Mouse (Mus musculus): ENCODE data around the gene Trim17.
"Not testable (repeated sequence)": the region's sequence is repeated elsewhere in the genome, so short reads cannot be mapped to it uniquely, and the experiment has no call there.

Gene Trim17

GRCm38 (mm10) chr11:58949480-58950431, 4.7 kb upstream of the Trim17 start:
- H3K4me1 ChIP-seq (replicated peaks; ENCODE audit: low read depth, low read length), result peaks cover 22% of the 10 kb centered on the region
- no peaks in the 10 kb centered on the region for H3K36me3 ChIP-seq (ENCODE audit: insufficient read depth, low read length)
- H3K9me3 ChIP-seq (ENCODE audit: low read length), result no peaks in the 10 kb centered on the region
- peak overlapping the region; percentile 78 for H3K4me3 ChIP-seq (replicated peaks; ENCODE audit: low read length)
- H3K27me3 ChIP-seq (ENCODE audit: insufficient read depth, low read length), result peaks cover 64% of the 10 kb centered on the region
- TF ChIP-seq CTCF (conservative IDR thresholded peaks at IDR 0.05; ENCODE audit: low read length) (no peak), NANOG (IDR thresholded peaks at IDR 0.05; ENCODE audit: borderline replicate concordance, low read length) (no peak), POU5F1 (IDR thresholded peaks at IDR 0.05; ENCODE audit: borderline replicate concordance, low read length) (no peak)

GRCm38 (mm10) chr11:58951210-58951609, 3.3 kb upstream of the Trim17 start:
- peaks cover 30% of the 10 kb centered on the region for H3K4me1 ChIP-seq (replicated peaks; ENCODE audit: low read depth, low read length)
- TF ChIP-seq NANOG (IDR thresholded peaks at IDR 0.05; ENCODE audit: borderline replicate concordance, low read length) (no peak), POU5F1 (IDR thresholded peaks at IDR 0.05; ENCODE audit: borderline replicate concordance, low read length) (no peak), CTCF (conservative IDR thresholded peaks at IDR 0.05; ENCODE audit: low read length) (no peak)
- no peaks in the 10 kb centered on the region for H3K9me3 ChIP-seq (ENCODE audit: low read length)
- H3K36me3 ChIP-seq (ENCODE audit: insufficient read depth, low read length), result peaks cover 3% of the 10 kb centered on the region; the same call in 1 of the 2 replicates
- no peak overlapping the region for H3K4me3 ChIP-seq (replicated peaks; ENCODE audit: low read length)
- H3K27me3 ChIP-seq (ENCODE audit: insufficient read depth, low read length), result peaks cover 50% of the 10 kb centered on the region

GRCm38 (mm10) chr11:58953351-58954169, 925 bp upstream of the Trim17 start:
- TF ChIP-seq NANOG (IDR thresholded peaks at IDR 0.05; ENCODE audit: borderline replicate concordance, low read length) (no peak), CTCF (conservative IDR thresholded peaks at IDR 0.05; ENCODE audit: low read length) (no peak), POU5F1 (IDR thresholded peaks at IDR 0.05; ENCODE audit: borderline replicate concordance, low read length) (no peak)
- Histone ChIP-seq H3K4me1 (replicated peaks; ENCODE audit: low read depth, low read length) (peaks cover 27% of the 10 kb centered on the region), H3K4me3 (replicated peaks; ENCODE audit: low read length) (peak overlapping the region; percentile 84), H3K9me3 (ENCODE audit: low read length) (no peaks in the 10 kb centered on the region), H3K36me3 (ENCODE audit: insufficient read depth, low read length) (peaks cover 20% of the 10 kb centered on the region), H3K27me3 (ENCODE audit: insufficient read depth, low read length) (peaks cover 51% of the 10 kb centered on the region)

GRCm38 (mm10) chr11:58954170-58954419, 390 bp upstream of the Trim17 start:
- H3K27me3 ChIP-seq (ENCODE audit: insufficient read depth, low read length), result peaks cover 53% of the 10 kb centered on the region
- H3K9me3 ChIP-seq (ENCODE audit: low read length), result not testable (repeated sequence)
- peaks cover 20% of the 10 kb centered on the region for H3K36me3 ChIP-seq (ENCODE audit: insufficient read depth, low read length)
- H3K4me1 ChIP-seq (replicated peaks; ENCODE audit: low read depth, low read length), result peaks cover 27% of the 10 kb centered on the region
- peak overlapping the region; percentile 84 for H3K4me3 ChIP-seq (replicated peaks; ENCODE audit: low read length)

GRCm38 (mm10) chr11:58955143-58955867, 820 bp downstream of the Trim17 start:
- no peak for TF ChIP-seq POU5F1 (IDR thresholded peaks at IDR 0.05; ENCODE audit: borderline replicate concordance, low read length)
- TF ChIP-seq CTCF (conservative IDR thresholded peaks at IDR 0.05; ENCODE audit: low read length), result no peak
- no peak for TF ChIP-seq NANOG (IDR thresholded peaks at IDR 0.05; ENCODE audit: borderline replicate concordance, low read length)
- Histone ChIP-seq H3K9me3 (ENCODE audit: low read length) (no peaks in the 10 kb centered on the region), H3K4me1 (replicated peaks; ENCODE audit: low read depth, low read length) (peaks cover 28% of the 10 kb centered on the region), H3K36me3 (ENCODE audit: insufficient read depth, low read length) (peaks cover 20% of the 10 kb centered on the region), H3K4me3 (replicated peaks; ENCODE audit: low read length) (peak overlapping the region; percentile 84), H3K27me3 (ENCODE audit: insufficient read depth, low read length) (peaks cover 54% of the 10 kb centered on the region)

GRCm38 (mm10) chr11:58955868-58956257, 1.4 kb downstream of the Trim17 start:
- H3K36me3 ChIP-seq (ENCODE audit: insufficient read depth, low read length), result peaks cover 20% of the 10 kb centered on the region
- peaks cover 28% of the 10 kb centered on the region for H3K4me1 ChIP-seq (replicated peaks; ENCODE audit: low read depth, low read length)
- H3K4me3 ChIP-seq (replicated peaks; ENCODE audit: low read length), result peak overlapping the region; percentile 84
- TF ChIP-seq POU5F1 (IDR thresholded peaks at IDR 0.05; ENCODE audit: borderline replicate concordance, low read length) (no peak), NANOG (IDR thresholded peaks at IDR 0.05; ENCODE audit: borderline replicate concordance, low read length) (no peak), CTCF (conservative IDR thresholded peaks at IDR 0.05; ENCODE audit: low read length) (no peak)
- no peaks in the 10 kb centered on the region for H3K9me3 ChIP-seq (ENCODE audit: low read length)
- peaks cover 53% of the 10 kb centered on the region for H3K27me3 ChIP-seq (ENCODE audit: insufficient read depth, low read length)

- Histone ChIP-seq H3K4me1 (replicated peaks; ENCODE audit: low read depth, low read length) (peaks cover 32% of the 10 kb centered on the region), H3K36me3 (ENCODE audit: insufficient read depth, low read length) (peaks cover 20% of the 10 kb centered on the region), H3K27me3 (ENCODE audit: insufficient read depth, low read length) (peaks cover 57% of the 10 kb centered on the region), H3K4me3 (replicated peaks; ENCODE audit: low read length) (no peak overlapping the region), H3K9me3 (ENCODE audit: low read length) (peaks cover 7% of the 10 kb centered on the region)
- TF ChIP-seq CTCF (conservative IDR thresholded peaks at IDR 0.05; ENCODE audit: low read length) (no peak), POU5F1 (IDR thresholded peaks at IDR 0.05; ENCODE audit: borderline replicate concordance, low read length) (no peak), NANOG (IDR thresholded peaks at IDR 0.05; ENCODE audit: borderline replicate concordance, low read length) (no peak)
Observed at GRCm38 (mm10) chr11:58957226-58957914, 2.9 kb downstream of the Trim17 start.

Measured in E14TG2a.4 (cell line).